Comparison of ENCODE assay signal across 21 mouse cellular contexts in genomic region chr11:32248350-32248749, GRCm38 (mm10). TPM values are rescaled to one million over a fixed set of nuclear protein-coding genes. Genes with fewer than 3 reads are reported as not detected.
"Had no signal": no experiment of that assay in that cellular context is flagged by ENCODE, and none has a peak within 500 bp of the region (broad histone marks: within the 10 kb centered on the region; RNA-seq: fewer than 3 reads in every experiment).

No protein-coding gene starts in this region.

- ATAC-seq: midbrain, embryonic 15.5 days had no signal

- DNase-seq: kidney, adult 11 months; kidney, adult 9 months; kidney, postnatal 36 days; lung, adult 2 months; lung, postnatal 10 days; lung, postnatal 4 days; right cerebral cortex, postnatal 14 days; thymus, adult 2 months; thymus, postnatal 25 days had no signal

- H3K4me2 ChIP-seq: midbrain, embryonic 15.5 days; neural tube, embryonic 13.5 days; stomach, embryonic 15.5 days had no signal

- H3K9me3 ChIP-seq: limb, embryonic 10.5 days; midbrain, embryonic 10.5 days; midbrain, embryonic 15.5 days; neural tube, embryonic 13.5 days; stomach, embryonic 15.5 days had no signal

- H3K27ac ChIP-seq: kidney, postnatal 0 days; limb, embryonic 10.5 days; midbrain, embryonic 10.5 days; midbrain, embryonic 15.5 days; neural tube, embryonic 13.5 days; stomach, embryonic 15.5 days had no signal

- H3K27me3 ChIP-seq: midbrain, embryonic 15.5 days; neural tube, embryonic 13.5 days; stomach, embryonic 15.5 days had no signal

- H3K4me1 ChIP-seq: limb, embryonic 10.5 days; midbrain, embryonic 10.5 days; midbrain, embryonic 15.5 days; neural tube, embryonic 13.5 days; stomach, embryonic 15.5 days had no signal

- H3K9ac ChIP-seq: midbrain, embryonic 15.5 days; neural tube, embryonic 13.5 days; stomach, embryonic 15.5 days had no signal

- H3K4me3 ChIP-seq: limb, embryonic 10.5 days; midbrain, embryonic 10.5 days; midbrain, embryonic 15.5 days; neural tube, embryonic 13.5 days; stomach, embryonic 15.5 days had no signal

RNA-seq across cellular contexts. Expression of gene Rhbdf1, which starts 26.2 kb away (rescaled TPM):
- total RNA-seq: megakaryocyte, adult 5-6 weeks had no signal

RNA-seq across cellular contexts. Expression of gene Hba-x, which starts 27.9 kb away (rescaled TPM):
- total RNA-seq: layer of hippocampus, adult 18-20 months; layer of hippocampus, postnatal 14 days; left cerebral cortex, adult 18-20 months; left cerebral cortex, postnatal 14 days; megakaryocyte, adult 5-6 weeks had no signal
- polyA plus RNA-seq: lung, adult 2 months; testis, adult 2 months had no signal
